Mouse (Mus musculus) hindlimb bud, embryonic 11.5 days (tissue): Measurements from ENCODE around the gene Cst3.

ENCODE experiments used
- DNase-seq: peaks from one replicate; pipeline ENCODE4 v3.0.0-alpha.2; 2012; ENCODE audit warnings: low read depth, low spot score; ENCODE audit errors: extremely low spot score

Cst3 gene

GRCm38 (mm10) chr2:148875335-148875811 is at the start of gene Cst3:
Gene Cst3, minus strand, starts transcription at chr2:148875692.
- peak; percentile 46 for DNase-seq

GRCm38 (mm10) chr2:148902286-148902685 is 26.8 kb upstream of the Cst3 start:
- DNase-seq: peak; percentile 10

GRCm38 (mm10) chr2:148900305-148900704 is 24.8 kb upstream of the Cst3 start:
- no peak for DNase-seq

GRCm38 (mm10) chr2:148896219-148896618 is 20.7 kb upstream of the Cst3 start:
- no peak for DNase-seq

- no peak for DNase-seq
Measured at GRCm38 (mm10) chr2:148893107-148893506, 17.6 kb upstream of the Cst3 start.

GRCm38 (mm10) chr2:148890021-148890851 is 14.7 kb upstream of the Cst3 start:
- DNase-seq: no peak

- DNase-seq: no peak
Measured at GRCm38 (mm10) chr2:148889331-148890010, 14.0 kb upstream of the Cst3 start.

GRCm38 (mm10) chr2:148888872-148889271 is 13.4 kb upstream of the Cst3 start:
- no peak for DNase-seq

- no peak for DNase-seq
Measured at GRCm38 (mm10) chr2:148884738-148885137, 9.2 kb upstream of the Cst3 start.

GRCm38 (mm10) chr2:148879199-148879598 is 3.7 kb upstream of the Cst3 start:
- DNase-seq: no peak

- DNase-seq: no peak
Measured at GRCm38 (mm10) chr2:148878641-148879130, 3.2 kb upstream of the Cst3 start.

- no peak for DNase-seq
Measured at GRCm38 (mm10) chr2:148877016-148877770, 1.7 kb upstream of the Cst3 start.

- DNase-seq: no peak
Measured at GRCm38 (mm10) chr2:148874617-148875334, 716 bp downstream of the Cst3 start.

GRCm38 (mm10) chr2:148874224-148874616 is 1.3 kb downstream of the Cst3 start:
- no peak for DNase-seq

- DNase-seq: no peak
Measured at GRCm38 (mm10) chr2:148872860-148873259, 2.6 kb downstream of the Cst3 start.

GRCm38 (mm10) chr2:148870526-148870925 is 5.0 kb downstream of the Cst3 start:
- no peak for DNase-seq

GRCm38 (mm10) chr2:148868959-148869358 is 6.5 kb downstream of the Cst3 start:
- DNase-seq: no peak

- no peak for DNase-seq
Measured at GRCm38 (mm10) chr2:148864966-148865365, 10.5 kb downstream of the Cst3 start, which contains the start of gene 9230104L09Rik. Gene 9230104L09Rik, minus strand, starts transcription at chr2:148865038.

- DNase-seq: no peak
Measured at GRCm38 (mm10) chr2:148861693-148862092, 13.8 kb downstream of the Cst3 start.

- no peak for DNase-seq
Measured at GRCm38 (mm10) chr2:148860993-148861392, 14.5 kb downstream of the Cst3 start.
